Mouse (Mus musculus) lung, embryonic 14.5 days (tissue): Measurements from ENCODE around the gene Zfp941. TPM values are rescaled to one million over a fixed set of nuclear protein-coding genes. Genes with fewer than 3 reads are reported as not detected.
"Not testable (repeated sequence)": the region's sequence is repeated elsewhere in the genome, so short reads cannot be mapped to it uniquely, and the experiment has no call there.

Experiments used
- ATAC-seq: fragments of 200-750 bp; cut with Nextera tagmentation; 2 replicates; pipeline ENCODE4 v1.8.0; 2017; ENCODE audit warnings: mild to moderate bottlenecking, moderate TSS enrichment, moderate library complexity; ENCODE audit not compliant: insufficient read depth
- DNase-seq: peaks from one replicate; pipeline ENCODE4 v3.0.0-alpha.2; 2015
- H3K27ac ChIP-seq: fragments of 300-500 bp; sonication (generic); 2 replicates; pipeline ENCODE4 v1.5.1; 2014; ENCODE audit warnings: low read depth, mild to moderate bottlenecking, moderate library complexity
- H3K27me3 ChIP-seq: fragments of 300-500 bp; sonication (generic); 2 replicates; pipeline ENCODE4 v1.6.1; 2014; ENCODE audit warnings: low read length, control low read depth; ENCODE audit not compliant: insufficient read depth
- H3K36me3 ChIP-seq: fragments of 300-500 bp; sonication (generic); 2 replicates; pipeline ENCODE4 v1.6.1; 2014; ENCODE audit warnings: control low read depth; ENCODE audit not compliant: insufficient read depth
- H3K4me1 ChIP-seq: fragments of 300-500 bp; sonication (generic); 2 replicates; pipeline ENCODE4 v1.6.1; 2014; ENCODE audit warnings: antibody characterized with exemption, control low read depth; ENCODE audit not compliant: insufficient read depth
- H3K4me2 ChIP-seq: fragments of 300-500 bp; sonication (generic); 2 replicates; pipeline ENCODE4 v1.6.1; 2014; ENCODE audit warnings: mild to moderate bottlenecking
- H3K4me3 ChIP-seq: fragments of 300-500 bp; sonication (generic); 2 replicates; pipeline ENCODE4 v1.5.1; 2014; ENCODE audit warnings: low read depth, low read length
- H3K9ac ChIP-seq: fragments of 300-500 bp; sonication (generic); 2 replicates; pipeline ENCODE4 v1.6.1; 2014
- H3K9me3 ChIP-seq: fragments of 300-500 bp; sonication (generic); 2 replicates; pipeline ENCODE4 v1.6.1; 2016; ENCODE audit warnings: low read depth, low read length, control low read depth
- CTCF ChIP-seq: IDR thresholded peaks from 2 replicates; pipeline ENCODE4 v1.5.1; 2016; ENCODE audit warnings: antibody characterized with exemption, low read depth
- WGBS: fragments of 180-500 bp; shearing (Covaris S2); extraction: QIAGEN DNeasy Blood & Tissue Kit; methylation state at CpG from one replicate; pipeline ENCODE4 v1.1.7; 2014; 5-methylcytosine and 5-hydroxymethylcytosine counted together
- polyA plus RNA-seq: library from polyadenylated mRNA; unstranded; fragments of >200 nt; fragmentation: Nextera tagmentation; extraction: Ambion mirVana; gene quantifications from 2 replicates; pipeline ENCODE4 v1.2.1, GENCODE M21; 2014

Gene Zfp941
- polyA plus RNA-seq, 1 experiment from 2014 or later: 0.83 TPM

DNA sequence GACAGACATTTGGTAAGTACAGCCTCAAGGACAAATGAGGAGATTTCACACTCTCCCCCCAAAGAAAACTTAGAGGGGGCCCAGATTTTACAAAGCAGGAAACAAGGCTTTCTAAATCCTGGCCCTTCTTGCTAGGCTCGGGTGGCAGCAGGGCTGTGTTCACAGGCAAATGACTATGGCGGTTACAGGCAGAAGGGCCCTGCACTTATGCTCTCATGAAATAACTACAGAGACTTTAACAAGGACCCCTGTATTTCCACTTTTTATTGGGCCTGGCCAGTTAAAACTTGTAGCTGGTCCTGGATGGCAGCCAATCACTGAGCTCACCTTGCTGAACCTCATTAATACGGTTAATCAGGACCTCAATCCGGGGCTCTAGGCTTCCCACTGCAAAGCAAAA is 41.4 kb downstream of the Zfp941 start:
- no peak overlapping the region for H3K27ac ChIP-seq
- TF ChIP-seq CTCF: no peak
- H3K4me2 ChIP-seq: no peak overlapping the region
- H3K9ac ChIP-seq: no peak overlapping the region
- H3K4me3 ChIP-seq: no peak overlapping the region
- DNase-seq (no peak), ATAC-seq (no peak)
- no peaks in the 10 kb centered on the region for H3K36me3 ChIP-seq
- H3K9me3 ChIP-seq: no peaks in the 10 kb centered on the region
- 70% methylated on average over 4 of the region's 4 CpGs for WGBS
- H3K4me1 ChIP-seq: no peaks in the 10 kb centered on the region
- no peaks in the 10 kb centered on the region for H3K27me3 ChIP-seq

DNA sequence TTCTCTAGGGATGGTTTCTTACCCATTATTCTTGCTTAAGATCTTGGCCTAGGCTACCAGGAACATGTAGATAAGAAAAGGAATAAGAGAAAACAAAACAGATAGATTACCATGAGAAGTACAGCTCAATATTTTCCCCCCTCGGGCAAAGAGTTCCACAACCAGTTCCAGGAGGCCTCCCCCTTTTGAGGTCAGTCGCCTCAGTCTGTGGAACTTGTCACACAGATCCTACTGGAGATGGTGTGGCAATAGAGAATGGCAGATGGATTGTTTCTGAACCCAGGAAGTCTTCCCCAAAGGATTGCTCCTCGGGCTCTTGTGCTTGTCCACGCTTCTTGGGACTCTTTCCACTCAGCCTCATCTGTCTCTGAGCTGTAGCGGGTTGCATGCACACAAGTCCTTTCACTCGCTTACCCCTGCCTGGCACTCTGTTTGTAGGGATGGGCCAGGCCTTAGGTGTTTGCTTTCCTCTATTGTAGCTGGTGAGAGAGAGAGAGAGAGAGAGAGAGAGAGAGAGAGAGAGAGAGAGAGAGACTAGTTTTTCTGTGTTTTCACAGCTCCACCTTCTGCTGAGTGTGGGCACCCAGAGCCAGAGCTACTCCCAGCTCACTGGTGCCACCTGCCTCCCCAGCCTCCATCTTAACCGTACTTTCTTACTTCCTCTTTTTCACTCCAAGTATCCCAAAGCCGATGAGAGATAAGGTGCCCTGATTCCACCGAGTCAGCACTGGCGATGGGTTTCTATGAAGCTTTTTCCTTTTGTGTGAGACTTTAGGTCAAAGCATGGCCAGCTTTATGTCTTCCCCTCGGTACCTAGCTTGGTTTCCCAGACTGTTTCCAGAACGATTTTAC is 55.9 kb downstream of the Zfp941 start:
- Histone ChIP-seq H3K9ac (no peak overlapping the region), H3K9me3 (no peaks in the 10 kb centered on the region), H3K36me3 (no peaks in the 10 kb centered on the region), H3K4me2 (no peak overlapping the region), H3K4me3 (no peak overlapping the region), H3K27ac (no peak overlapping the region), H3K27me3 (no peaks in the 10 kb centered on the region), H3K4me1 (no peaks in the 10 kb centered on the region)
- WGBS: 63% methylated on average over 12 of the region's 12 CpGs
- DNase-seq (no peak), ATAC-seq (no peak)
- no peak for TF ChIP-seq CTCF

DNA sequence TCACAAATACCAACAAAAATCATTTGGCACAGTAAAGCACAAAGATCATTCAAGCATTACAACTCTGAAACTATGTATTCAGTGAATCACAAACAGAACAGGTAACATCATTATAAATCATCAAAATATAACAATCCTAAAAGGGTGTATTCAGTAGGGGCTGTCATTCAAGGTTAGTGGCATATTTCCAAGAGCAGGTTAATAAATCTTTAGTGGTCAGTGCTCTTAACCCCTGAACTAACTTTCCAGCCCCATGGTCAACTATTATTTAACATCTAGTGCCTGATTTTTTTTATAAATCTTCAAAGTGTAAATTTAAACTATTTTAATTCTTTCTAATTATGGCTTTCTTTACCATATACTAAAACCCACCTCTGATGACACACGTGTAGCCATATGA is 56.6 kb downstream of the Zfp941 start:
- not testable (repeated sequence) for H3K9ac ChIP-seq, H3K27ac ChIP-seq, H3K4me2 ChIP-seq, H3K4me3 ChIP-seq, H3K27me3 ChIP-seq, H3K36me3 ChIP-seq, DNase-seq, H3K4me1 ChIP-seq, ATAC-seq, H3K9me3 ChIP-seq
- 63% methylated on average over 1 of the region's 1 CpGs for WGBS

DNA sequence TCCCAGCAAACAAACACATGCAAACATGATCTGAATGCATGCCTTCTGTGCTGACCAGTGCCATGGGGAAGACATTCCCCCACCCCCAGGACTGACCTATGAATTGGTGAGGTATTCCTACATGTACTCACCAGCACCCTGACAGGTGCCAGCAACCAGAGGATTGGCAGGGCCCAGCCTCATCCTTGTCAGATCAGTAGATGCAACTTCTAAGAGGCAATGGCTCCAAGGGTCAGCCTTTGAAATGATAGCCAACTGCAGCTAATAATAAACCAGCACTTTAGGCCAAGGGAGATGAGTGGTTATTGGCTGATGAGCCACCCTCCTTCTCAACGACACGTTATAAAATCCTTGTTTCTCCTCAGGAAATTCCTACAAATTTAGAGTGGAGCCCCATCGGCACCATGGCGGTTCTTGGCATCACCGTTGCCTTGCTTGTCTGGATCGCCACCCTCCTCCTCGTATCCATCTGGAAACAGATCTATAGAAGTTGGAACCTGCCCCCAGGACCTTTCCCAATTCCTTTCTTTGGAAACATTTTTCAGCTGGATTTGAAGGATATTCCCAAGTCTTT is 58.4 kb downstream of the Zfp941 start, which contains the start of gene Cyp2e1:
Gene Cyp2e1, plus strand, starts transcription at position 293 of the 574 bp plus-strand sequence.
- 84% methylated on average over 7 of the region's 7 CpGs for WGBS

DNA sequence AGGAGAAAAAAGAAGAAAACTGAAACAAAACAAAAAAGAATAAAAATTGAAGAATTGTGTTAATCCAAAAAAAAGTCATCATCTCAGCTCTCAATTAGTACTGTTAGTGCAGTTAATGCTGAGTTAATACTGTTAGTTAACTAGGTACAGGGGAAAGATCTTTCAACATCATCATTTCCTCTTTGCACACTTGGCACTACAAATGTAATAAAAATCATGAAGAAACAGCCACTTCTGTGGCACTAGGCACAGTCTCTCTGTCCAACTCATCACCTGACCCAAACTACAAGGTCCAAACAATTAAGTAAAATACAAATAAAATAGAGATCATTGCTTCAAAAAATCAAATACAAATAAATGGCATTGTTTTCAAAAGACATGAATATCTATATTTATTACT is 61.3 kb downstream of the Zfp941 start:
- no peak for TF ChIP-seq CTCF
- no peak for ATAC-seq

More for the DNA sequence above, 58.4 kb downstream of the Zfp941 start, which contains the start of gene Cyp2e1:
- H3K36me3 ChIP-seq: no peaks in the 10 kb centered on the region
- no peak within 1 kb of the TSS for H3K4me3 ChIP-seq
- DNase-seq (no peak), ATAC-seq (no peak)
- no peaks in the 10 kb centered on the region for H3K9me3 ChIP-seq
- no peak within 1 kb of the TSS for H3K4me2 ChIP-seq
- H3K27me3 ChIP-seq: no peaks in the 10 kb centered on the region
- no peak within 1 kb of the TSS for H3K9ac ChIP-seq
- H3K27ac ChIP-seq: no peak within 1 kb of the TSS
- no peaks in the 10 kb centered on the region for H3K4me1 ChIP-seq
- TF ChIP-seq CTCF: no peak

More for the DNA sequence above, 61.3 kb downstream of the Zfp941 start:
- Histone ChIP-seq H3K4me2 (no peak overlapping the region), H3K9ac (no peak overlapping the region), H3K27ac (no peak overlapping the region), H3K36me3 (no peaks in the 10 kb centered on the region), H3K4me3 (no peak overlapping the region), H3K9me3 (no peaks in the 10 kb centered on the region), H3K4me1 (no peaks in the 10 kb centered on the region), H3K27me3 (no peaks in the 10 kb centered on the region)
- DNase-seq: no peak

Other genes with a start within 250 kb of the Zfp941 start
- gene Olfr46, start 220.9 kb downstream of the Zfp941 start, polyA plus RNA-seq: not detected in 2 replicates
- not detected in 2 replicates for gene Olfr61, start 193.2 kb downstream of the Zfp941 start, polyA plus RNA-seq
- not detected in 2 replicates for gene Olfr53, start 175.7 kb downstream of the Zfp941 start, polyA plus RNA-seq
- gene Olfr539, start 162.2 kb downstream of the Zfp941 start, polyA plus RNA-seq: not detected in 2 replicates
- gene Olfr45, start 140.2 kb downstream of the Zfp941 start, polyA plus RNA-seq: not detected in 2 replicates
- gene Olfr541, start 124.9 kb downstream of the Zfp941 start, polyA plus RNA-seq: not detected in 2 replicates
- gene Cyp2e1, start 58.4 kb downstream of the Zfp941 start, polyA plus RNA-seq: 0.09 TPM in 1 of 2 replicates, not detected in the other
- 0.68 TPM in 1 of 2 replicates, not detected in the other for gene Syce1, start 34.3 kb downstream of the Zfp941 start, polyA plus RNA-seq
- gene Urah, start 12.8 kb upstream of the Zfp941 start, polyA plus RNA-seq: 2.2 and 3.2 TPM in 2 replicates
- gene Scgb1c1, start 23.4 kb upstream of the Zfp941 start, polyA plus RNA-seq: not detected in 2 replicates
- 0.18 TPM in 1 of 2 replicates, not detected in the other for gene Odf3, start 25.6 kb upstream of the Zfp941 start, polyA plus RNA-seq
- not detected in 2 replicates for gene Gm45785, start 34.2 kb upstream of the Zfp941 start, polyA plus RNA-seq
- gene Ric8a, start 34.8 kb upstream of the Zfp941 start, polyA plus RNA-seq: 53.8 and 54.8 TPM in 2 replicates
- 40.9 and 47.0 TPM in 2 replicates for gene Bet1l, start 35.4 kb upstream of the Zfp941 start, polyA plus RNA-seq
- 139 and 167 TPM in 2 replicates for gene Psmd13, start 59.8 kb upstream of the Zfp941 start, polyA plus RNA-seq
- 16.6 and 18.2 TPM in 2 replicates for gene Sirt3, start 60.1 kb upstream of the Zfp941 start, polyA plus RNA-seq
- 1.7 TPM in 1 of 2 replicates, not detected in the other for gene Cox8b, start 78.3 kb upstream of the Zfp941 start, polyA plus RNA-seq
- 0.08 TPM in 1 of 2 replicates, not detected in the other for gene Nlrp6, start 98.7 kb upstream of the Zfp941 start, polyA plus RNA-seq
- gene Pgghg, start 119.2 kb upstream of the Zfp941 start, polyA plus RNA-seq: 20.7 and 22.6 TPM in 2 replicates
- gene Ifitm5, start 128.1 kb upstream of the Zfp941 start, polyA plus RNA-seq: 1.0 and 1.3 TPM in 2 replicates
- gene Gm45717, start 133.8 kb upstream of the Zfp941 start, polyA plus RNA-seq: not detected in 2 replicates
- gene Ifitm2, start 133.8 kb upstream of the Zfp941 start, polyA plus RNA-seq: 1,035 and 1,087 TPM in 2 replicates
- gene Ifitm1, start 145.0 kb upstream of the Zfp941 start, polyA plus RNA-seq: 35.4 and 42.5 TPM in 2 replicates
- gene Ifitm3, start 188.6 kb upstream of the Zfp941 start, polyA plus RNA-seq: 164 and 183 TPM in 2 replicates
- 0.49 and 1.1 TPM in 2 replicates for gene Ifitm6, start 195.7 kb upstream of the Zfp941 start, polyA plus RNA-seq
- not detected in 2 replicates for gene Gm17387, start 207.0 kb upstream of the Zfp941 start, polyA plus RNA-seq
- gene B4galnt4, start 238.9 kb upstream of the Zfp941 start, polyA plus RNA-seq: 5.6 and 7.1 TPM in 2 replicates